Mouse (Mus musculus): ENCODE measurements around the gene Krt14.

- TF ChIP-seq GATA1 (IDR thresholded peaks at IDR 0.05; ENCODE audit: low read length) (no peak), TAL1 (IDR thresholded peaks at IDR 0.05; ENCODE audit: low read length) (no peak)
These were observed 51.7 kb downstream of the Krt14 start for GRCm38 (mm10) chr11:100155497-100156255.
